Mouse (Mus musculus): ENCODE results near the gene 4931409K22Rik. TPM values are rescaled to one million over a fixed set of nuclear protein-coding genes. Genes with fewer than 3 reads are reported as not detected.

4931409K22Rik gene
- polyA plus RNA-seq, 1 experiment from 2014 or later = 0.07 TPM

DNA sequence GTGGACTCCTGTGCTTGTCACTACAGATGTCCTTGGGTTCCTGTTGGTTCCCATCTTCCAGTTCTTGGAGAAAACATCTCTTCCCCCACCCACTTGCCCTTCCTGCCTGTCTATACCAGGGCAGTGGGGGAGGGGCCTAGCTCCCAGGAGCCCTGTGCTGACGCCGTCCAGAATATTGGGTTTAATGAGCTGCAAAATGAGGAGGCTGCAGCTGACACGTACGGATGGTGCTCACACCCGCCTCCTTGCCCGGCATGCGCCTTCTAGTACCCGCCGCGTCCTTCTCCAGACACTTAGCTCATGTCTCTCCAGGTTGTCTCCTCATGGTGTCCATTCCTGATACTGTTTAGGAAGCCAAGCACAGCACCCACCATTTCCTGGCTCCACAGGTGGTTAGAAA, 57.5 kb downstream of the 4931409K22Rik start:
- H3K4me1 ChIP-seq (replicated peaks) = peaks cover 64% of the 10 kb centered on the region
- 70% methylated on average over 10 of the region's 10 CpGs for WGBS
- peaks cover 94% of the 10 kb centered on the region for H3K36me3 ChIP-seq

DNA sequence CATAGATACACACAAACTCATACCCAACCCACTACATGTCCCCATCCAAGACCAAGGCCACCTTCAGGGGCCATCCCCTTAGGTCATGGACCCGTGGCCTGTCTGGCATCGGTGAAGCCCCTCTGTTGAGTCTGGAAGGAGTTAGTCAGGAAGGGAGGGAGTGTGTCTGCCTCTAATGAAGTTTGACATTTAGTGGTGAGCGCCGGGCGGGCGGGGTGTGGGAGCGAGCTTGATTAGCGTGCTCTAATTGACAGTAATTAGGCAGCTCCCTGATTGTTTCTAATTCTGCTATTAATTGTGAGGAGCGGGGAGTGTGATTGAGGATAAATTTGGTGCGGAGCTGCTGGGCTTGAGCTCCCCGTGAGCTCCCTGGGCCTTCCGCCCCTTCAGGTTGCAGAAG, 59.1 kb downstream of the 4931409K22Rik start:
- Histone ChIP-seq H3K27me3 (ENCODE audit: insufficient read depth, poor library complexity, severe bottlenecking) (peaks cover 4% of the 10 kb centered on the region; the same call in 1 of the 2 replicates), H3K4me3 (no peak overlapping the region), H3K9me3 (no peaks in the 10 kb centered on the region), H3K36me3 (peaks cover 100% of the 10 kb centered on the region), H3K27ac (no peak overlapping the region), H3K4me1 (replicated peaks) (peaks cover 64% of the 10 kb centered on the region)
- 80% methylated on average over 12 of the region's 12 CpGs for WGBS
- DNase-seq (ENCODE audit: low spot score) = no peak

More for the DNA sequence above, 57.5 kb downstream of the 4931409K22Rik start:
- peaks cover 4% of the 10 kb centered on the region; the same call in 1 of the 2 replicates for H3K27me3 ChIP-seq (ENCODE audit: insufficient read depth, poor library complexity, severe bottlenecking)
- no peak overlapping the region for H3K4me3 ChIP-seq
- no peaks in the 10 kb centered on the region for H3K9me3 ChIP-seq
- H3K27ac ChIP-seq = no peak overlapping the region
- DNase-seq (ENCODE audit: low spot score) = no peak

DNA sequence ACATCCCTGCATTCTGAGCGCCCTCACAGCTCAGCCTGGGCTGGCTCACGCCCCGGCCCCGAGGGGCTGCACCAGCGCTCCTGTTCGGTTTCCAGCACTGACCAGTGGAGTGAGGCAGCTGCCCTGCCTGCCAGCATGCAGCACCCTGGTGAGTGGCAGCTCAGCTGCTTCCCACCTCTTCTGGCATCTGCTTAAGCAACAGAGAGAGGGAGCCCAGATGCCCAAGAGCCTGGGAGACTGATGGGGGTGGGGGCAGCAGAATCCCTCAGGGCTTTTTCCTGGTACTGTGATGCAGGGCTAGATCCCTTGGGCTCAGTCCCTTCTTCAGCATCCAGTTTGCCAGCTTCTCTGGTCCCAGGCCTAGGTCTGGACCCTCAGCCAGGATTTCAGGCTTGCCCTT, 59.9 kb downstream of the 4931409K22Rik start:
- Histone ChIP-seq H3K9me3 (no peaks in the 10 kb centered on the region), H3K27ac (peak overlapping the region; percentile 31; the same call in 1 of the 2 replicates), H3K36me3 (peaks cover 100% of the 10 kb centered on the region), H3K4me3 (no peak overlapping the region), H3K27me3 (ENCODE audit: insufficient read depth, poor library complexity, severe bottlenecking) (0 out of 2 replicates have a peak, but pooled peaks cover under 1% of the 10 kb centered on the region), H3K4me1 (replicated peaks) (peaks cover 64% of the 10 kb centered on the region)
- 55% methylated on average over 6 of the region's 6 CpGs for WGBS
- no peak for DNase-seq (ENCODE audit: low spot score)

DNA sequence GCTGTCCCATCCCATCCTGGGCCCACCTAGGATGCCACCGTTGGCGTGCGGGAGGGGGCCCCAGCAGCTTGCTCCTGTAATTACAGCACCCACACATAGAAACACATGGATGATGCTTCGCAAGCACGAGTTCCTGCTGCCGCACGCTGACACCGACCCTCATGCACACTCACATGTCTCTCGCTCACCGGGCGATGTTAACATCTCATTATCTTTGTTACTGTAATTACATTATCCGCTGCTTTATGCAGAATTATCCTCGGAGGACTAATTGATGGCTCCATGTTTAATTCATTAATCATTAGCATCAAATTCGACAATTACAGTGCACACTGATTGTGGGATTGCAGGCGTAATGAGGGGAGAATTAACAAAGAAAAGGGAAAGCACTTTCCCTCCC, 61.6 kb downstream of the 4931409K22Rik start:
- no peaks in the 10 kb centered on the region for H3K27me3 ChIP-seq (ENCODE audit: insufficient read depth, poor library complexity, severe bottlenecking)
- peaks cover 100% of the 10 kb centered on the region for H3K36me3 ChIP-seq
- no peak for DNase-seq (ENCODE audit: low spot score)
- no peaks in the 10 kb centered on the region for H3K9me3 ChIP-seq
- peaks cover 47% of the 10 kb centered on the region for H3K4me1 ChIP-seq (replicated peaks)
- H3K4me3 ChIP-seq = no peak overlapping the region
- no peak overlapping the region for H3K27ac ChIP-seq
- WGBS = 89% methylated on average over 15 of the region's 15 CpGs

MicroRNA genes within 50 kb of the gene (microRNA counts, 519-probe panel; counts per million panel counts)
- microRNA mmu-miR-671-3p (1,255 counts per million, percentile 77 among the panel's probes with 10 or more counts), microRNA mmu-miR-671-5p (1,255 counts per million, percentile 77 among the panel's probes with 10 or more counts)

Other genes starting within 250 kb of the 4931409K22Rik start
- gene Kcnh2, start 205.2 kb downstream of the 4931409K22Rik start, polyA plus RNA-seq (2016; fragmentation: Nextera tagmentation; extraction: Ambion mirVana) = 32.4 and 33.9 TPM in 2 replicates
- gene Nos3, start 192.0 kb downstream of the 4931409K22Rik start, polyA plus RNA-seq (2016; fragmentation: Nextera tagmentation; extraction: Ambion mirVana) = 8.3 and 9.7 TPM in 2 replicates
- 0.21 and 0.75 TPM in 2 replicates for gene Atg9b, start 164.7 kb downstream of the 4931409K22Rik start, polyA plus RNA-seq (2016; fragmentation: Nextera tagmentation; extraction: Ambion mirVana)
- gene Abcb8, start 163.1 kb downstream of the 4931409K22Rik start, polyA plus RNA-seq (2016; fragmentation: Nextera tagmentation; extraction: Ambion mirVana) = 54.5 and 55.3 TPM in 2 replicates
- gene Asic3, start 143.4 kb downstream of the 4931409K22Rik start, polyA plus RNA-seq (2016; fragmentation: Nextera tagmentation; extraction: Ambion mirVana) = 0.20 and 0.54 TPM in 2 replicates
- gene Cdk5, start 133.3 kb downstream of the 4931409K22Rik start, polyA plus RNA-seq (2016; fragmentation: Nextera tagmentation; extraction: Ambion mirVana) = 46.4 and 61.4 TPM in 2 replicates
- gene Slc4a2, start 133.0 kb downstream of the 4931409K22Rik start, polyA plus RNA-seq (2016; fragmentation: Nextera tagmentation; extraction: Ambion mirVana) = 33.5 and 39.7 TPM in 2 replicates
- 114 and 127 TPM in 2 replicates for gene Fastk, start 111.5 kb downstream of the 4931409K22Rik start, polyA plus RNA-seq (2016; fragmentation: Nextera tagmentation; extraction: Ambion mirVana)
- 32.7 and 38.4 TPM in 2 replicates for gene Tmub1, start 109.0 kb downstream of the 4931409K22Rik start, polyA plus RNA-seq (2016; fragmentation: Nextera tagmentation; extraction: Ambion mirVana)
- 31.9 and 36.5 TPM in 2 replicates for gene Agap3, start 104.6 kb downstream of the 4931409K22Rik start, polyA plus RNA-seq (2016; fragmentation: Nextera tagmentation; extraction: Ambion mirVana)
- gene Gbx1, start 29.6 kb downstream of the 4931409K22Rik start, polyA plus RNA-seq (2016; fragmentation: Nextera tagmentation; extraction: Ambion mirVana) = 1.3 and 1.5 TPM in 2 replicates
- 0.17 TPM in 1 of 2 replicates, not detected in the other for gene Asb10, start 15.8 kb downstream of the 4931409K22Rik start, polyA plus RNA-seq (2016; fragmentation: Nextera tagmentation; extraction: Ambion mirVana)
- 125 and 159 TPM in 2 replicates for gene Abcf2, start 20.7 kb upstream of the 4931409K22Rik start, polyA plus RNA-seq (2016; fragmentation: Nextera tagmentation; extraction: Ambion mirVana)
- gene Chpf2, start 29.9 kb upstream of the 4931409K22Rik start, polyA plus RNA-seq (2016; fragmentation: Nextera tagmentation; extraction: Ambion mirVana) = 16.5 and 19.3 TPM in 2 replicates
- 22.8 and 35.7 TPM in 2 replicates for gene Smarcd3, start 67.6 kb upstream of the 4931409K22Rik start, polyA plus RNA-seq (2016; fragmentation: Nextera tagmentation; extraction: Ambion mirVana)
- 27.3 and 28.8 TPM in 2 replicates for gene Nub1, start 128.7 kb upstream of the 4931409K22Rik start, polyA plus RNA-seq (2016; fragmentation: Nextera tagmentation; extraction: Ambion mirVana)
- gene Wdr86, start 173.9 kb upstream of the 4931409K22Rik start, polyA plus RNA-seq (2016; fragmentation: Nextera tagmentation; extraction: Ambion mirVana) = 20.9 and 25.2 TPM in 2 replicates
- gene Crygn, start 201.2 kb upstream of the 4931409K22Rik start, polyA plus RNA-seq (2016; fragmentation: Nextera tagmentation; extraction: Ambion mirVana) = 0.42 and 0.44 TPM in 2 replicates